23 mouse cellular contexts compared by ENCODE assay signal in the genomic region with DNA sequence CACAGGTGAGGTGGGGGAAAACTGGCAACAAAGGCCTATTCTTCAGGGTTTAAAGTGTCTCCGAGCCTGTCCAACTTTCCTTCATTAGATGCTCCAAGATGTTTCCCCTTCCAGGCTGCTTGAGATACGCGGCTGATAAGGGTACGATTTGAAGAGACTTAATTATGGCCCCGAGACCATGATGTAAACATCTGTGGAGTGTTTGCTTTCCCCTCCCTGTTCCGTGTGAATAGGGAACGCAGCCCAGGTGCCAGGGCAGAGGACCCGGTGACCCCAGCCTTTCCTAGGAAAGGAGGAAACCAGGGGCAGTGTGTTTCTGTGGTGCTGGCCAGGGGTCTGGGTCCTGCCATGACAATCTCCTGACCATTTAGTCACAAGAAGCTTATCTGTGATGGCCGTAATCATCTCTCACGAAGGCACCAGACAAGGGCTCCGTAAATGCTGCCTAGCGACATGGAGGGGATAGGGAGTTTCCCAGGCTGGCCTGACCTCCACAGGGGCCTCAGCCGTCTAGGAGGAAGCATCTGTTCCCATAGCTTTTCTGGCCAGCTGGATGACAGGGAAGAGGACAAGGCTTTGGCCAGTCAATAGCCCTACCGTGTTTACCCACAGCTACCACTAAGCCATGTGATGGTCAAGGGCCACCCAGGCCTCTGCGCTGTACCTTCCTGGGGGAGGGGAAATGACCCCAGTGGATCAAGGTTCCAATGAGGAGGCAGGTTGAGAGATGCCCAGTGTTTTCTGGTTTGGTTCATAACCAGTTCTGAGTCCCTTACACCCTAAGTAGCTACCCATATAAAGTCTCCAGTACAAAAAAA. TPM values are rescaled to one million over a fixed set of nuclear protein-coding genes. Genes with fewer than 3 reads are reported as not detected.
DNase-seq lines count a peak whose midpoint lies in the region; ATAC-seq and TF ChIP-seq lines count a peak whose summit lies in the region.
"Had no signal": no experiment of that assay in that cellular context is flagged by ENCODE, and none has a peak within 500 bp of the region (broad histone marks: within the 10 kb centered on the region; RNA-seq: fewer than 3 reads in every experiment).

No protein-coding gene starts in this region.

- 0 out of 2 replicates have a peak, but pooled peaks have one; percentile 35 for ATAC-seq in stomach, embryonic 14.5 days (ENCODE audit: insufficient number of reproducible peaks, insufficient read depth, low FRiP score, low read depth)
- no peak for ATAC-seq in stomach, postnatal 0 days (ENCODE audit: low FRiP score, low TSS enrichment)
- ATAC-seq in liver, embryonic 15.5 days (ENCODE audit: insufficient read depth), result peak; percentile 76
- no peak for ATAC-seq in megakaryocyte, adult 5-6 weeks (ENCODE audit: poor library complexity, severe bottlenecking)
- ATAC-seq: CD4-positive, CD25-positive, alpha-beta regulatory T cell, adult 4 months; forebrain, embryonic 15.5 days; hindbrain, embryonic 16.5 days; intestine, embryonic 16.5 days; midbrain, embryonic 15.5 days had no signal

- no peaks in the 10 kb centered on the region for H3K9me3 ChIP-seq in stomach, embryonic 14.5 days (ENCODE audit: control insufficient read depth, low read depth, low read length)
- no peaks in the 10 kb centered on the region for H3K9me3 ChIP-seq in stomach, postnatal 0 days (ENCODE audit: control insufficient read depth, low read length)
- no peaks in the 10 kb centered on the region for H3K9me3 ChIP-seq in liver, embryonic 15.5 days (replicated peaks)
- H3K9me3 ChIP-seq: embryonic facial prominence, embryonic 10.5 days; forebrain, embryonic 15.5 days; hindbrain, embryonic 10.5 days; midbrain, embryonic 15.5 days had no signal

- no peaks in the 10 kb centered on the region for H3K36me3 ChIP-seq in stomach, embryonic 14.5 days (ENCODE audit: control insufficient read depth, insufficient read depth, low read length)
- no peaks in the 10 kb centered on the region for H3K36me3 ChIP-seq in stomach, postnatal 0 days (ENCODE audit: control insufficient read depth, insufficient read depth, low read length)
- no peaks in the 10 kb centered on the region for H3K36me3 ChIP-seq in liver, embryonic 15.5 days (replicated peaks)
- H3K36me3 ChIP-seq: embryonic facial prominence, embryonic 10.5 days; forebrain, embryonic 15.5 days; hindbrain, embryonic 10.5 days; midbrain, embryonic 15.5 days had no signal

- TF ChIP-seq CTCF in stomach, postnatal 0 days (IDR thresholded peaks at IDR 0.05; ENCODE audit: low read depth), result no peak

- TF ChIP-seq EP300 in stomach, postnatal 0 days (optimal IDR thresholded peaks at IDR 0.05), result no peak

- H3K4me3 ChIP-seq in stomach, embryonic 14.5 days (ENCODE audit: low read depth, low read length), result no peak overlapping the region
- H3K4me3 ChIP-seq in stomach, postnatal 0 days (ENCODE audit: low read depth, low read length), result no peak overlapping the region
- no peak overlapping the region for H3K4me3 ChIP-seq in liver, embryonic 15.5 days (replicated peaks)
- H3K4me3 ChIP-seq: embryonic facial prominence, embryonic 10.5 days; forebrain, embryonic 15.5 days; hindbrain, embryonic 10.5 days; midbrain, embryonic 15.5 days had no signal

- 0 out of 2 replicates have a peak, but pooled peaks cover 6% of the 10 kb centered on the region for H3K4me1 ChIP-seq in stomach, embryonic 14.5 days (ENCODE audit: control insufficient read depth, insufficient read depth, low read length)
- H3K4me1 ChIP-seq in stomach, postnatal 0 days (replicated peaks; ENCODE audit: control insufficient read depth, insufficient read depth), result no peaks in the 10 kb centered on the region
- peaks cover 48% of the 10 kb centered on the region for H3K4me1 ChIP-seq in liver, embryonic 15.5 days (replicated peaks)
- H3K4me1 ChIP-seq: forebrain, embryonic 15.5 days; midbrain, embryonic 15.5 days had no signal

- H3K27me3 ChIP-seq in stomach, embryonic 14.5 days (ENCODE audit: control insufficient read depth, insufficient read depth, low read length), result no peaks in the 10 kb centered on the region
- H3K27me3 ChIP-seq in stomach, postnatal 0 days (ENCODE audit: control insufficient read depth, insufficient read depth, low read length), result no peaks in the 10 kb centered on the region
- H3K27me3 ChIP-seq in liver, embryonic 15.5 days, result no peaks in the 10 kb centered on the region
- H3K27me3 ChIP-seq: forebrain, embryonic 15.5 days; midbrain, embryonic 15.5 days had no signal

- H3K27ac ChIP-seq in stomach, embryonic 14.5 days (ENCODE audit: low read length), result no peak overlapping the region
- H3K27ac ChIP-seq in stomach, postnatal 0 days (replicated peaks), result no peak overlapping the region
- peak overlapping the region; percentile 75 for H3K27ac ChIP-seq in liver, embryonic 15.5 days (replicated peaks)
- H3K27ac ChIP-seq: embryonic facial prominence, embryonic 10.5 days; forebrain, embryonic 15.5 days; hindbrain, embryonic 10.5 days; kidney, postnatal 0 days; midbrain, embryonic 15.5 days had no signal

- no peak overlapping the region for H3K9ac ChIP-seq in stomach, embryonic 14.5 days (replicated peaks; ENCODE audit: low read depth, low read length)
- no peak overlapping the region for H3K9ac ChIP-seq in stomach, postnatal 0 days (ENCODE audit: low read length)
- H3K9ac ChIP-seq in liver, embryonic 15.5 days, result no peak overlapping the region
- H3K9ac ChIP-seq: forebrain, embryonic 15.5 days; midbrain, embryonic 15.5 days had no signal

- WGBS in stomach, embryonic 14.5 days, result 27% methylated on average over 15 of the region's 15 CpGs
- 27% methylated on average over 15 of the region's 15 CpGs for WGBS in stomach, postnatal 0 days
- WGBS in liver, embryonic 15.5 days (ENCODE audit: insufficient replicate concordance), result 52% methylated on average over 15 of the region's 15 CpGs

- H3K4me2 ChIP-seq in stomach, embryonic 14.5 days (replicated peaks; ENCODE audit: low read depth, low read length), result no peak overlapping the region
- H3K4me2 ChIP-seq in stomach, postnatal 0 days (replicated peaks; ENCODE audit: low read depth), result no peak overlapping the region
- H3K4me2 ChIP-seq in liver, embryonic 15.5 days, result no peak overlapping the region
- H3K4me2 ChIP-seq: forebrain, embryonic 15.5 days; heart, embryonic 11.5 days; midbrain, embryonic 15.5 days had no signal

- DNase-seq in kidney, adult 11 months, result peak; percentile 31
- no peak for DNase-seq in kidney, adult 18-20 months
- DNase-seq in stomach, postnatal 0 days (ENCODE audit: low spot score), result no peak
- no peak for DNase-seq in embryo, embryonic 10 days (ENCODE audit: low spot score)
- no peak for DNase-seq in right cerebral cortex, postnatal 25 days
- DNase-seq: adrenal gland, postnatal 14 days; cerebellum, adult 9-10 months; gastrocnemius, postnatal 10 days had no signal

RNA-seq across cellular contexts. Expression of a gene that starts 30.7 kb away (rescaled TPM):
- polyA plus RNA-seq in stomach, embryonic 14.5 days (2014; fragmentation: Nextera tagmentation; extraction: Ambion mirVana), result 3.7 and 4.0 TPM in 2 replicates
- polyA plus RNA-seq in stomach, postnatal 0 days (2015; fragmentation: Nextera tagmentation; extraction: Ambion mirVana), result 8.8 and 11.3 TPM in 2 replicates
- 11.0 and 13.8 TPM in 2 replicates for polyA plus RNA-seq in liver, embryonic 15.5 days (2015; fragmentation: Nextera tagmentation; extraction: Ambion mirVana)
- 48.7 and 57.0 TPM in 2 replicates for total RNA-seq in megakaryocyte, adult 5-6 weeks (2015)
- total RNA-seq in megakaryocyte, adult 5-6 weeks (2017), result 21.7 and 22.4 TPM in 2 replicates

RNA-seq across cellular contexts. Expression of a gene that starts 36.4 kb away (rescaled TPM):
- 3.5 and 5.0 TPM in 2 replicates for polyA plus RNA-seq in stomach, embryonic 14.5 days (2014; fragmentation: Nextera tagmentation; extraction: Ambion mirVana)
- 0.82 and 0.98 TPM in 2 replicates for polyA plus RNA-seq in stomach, postnatal 0 days (2015; fragmentation: Nextera tagmentation; extraction: Ambion mirVana)
- 0.60 and 1.0 TPM in 2 replicates for polyA plus RNA-seq in liver, embryonic 15.5 days (2015; fragmentation: Nextera tagmentation; extraction: Ambion mirVana)
- total RNA-seq in megakaryocyte, adult 5-6 weeks (2015), result not detected in 2 replicates
- total RNA-seq in megakaryocyte, adult 5-6 weeks (2017), result not detected in 2 replicates
- total RNA-seq: common myeloid progenitor, adult 5-6 weeks; granulocyte monocyte progenitor cell, adult 5-6 weeks; megakaryocyte-erythroid progenitor cell, adult 5-6 weeks had no signal

Comparison
In these comparisons a context has a peak if more than half of its experiments do, and no peak if none do; other contexts are left out.
1. ATAC-seq: peak in stomach, embryonic 14.5 days (single experiment) and liver, embryonic 15.5 days (single experiment); none in stomach, postnatal 0 days (single experiment) and megakaryocyte, adult 5-6 weeks (single experiment).